Mouse (Mus musculus) adrenal gland, postnatal 25 days (tissue): ENCODE results near the gene Slc4a10. TPM values are rescaled to one million over a fixed set of nuclear protein-coding genes. Genes with fewer than 3 reads are reported as not detected.

Source experiments
- DNase-seq: peaks from one replicate; pipeline ENCODE4 v3.0.0; 2021; ENCODE audit warnings: mixed read lengths
- total RNA-seq: library from RNA; stranded (reverse); gene quantifications from 2 replicates; pipeline ENCODE4 v1.2.3, GENCODE M21; 2021

Slc4a10 gene
- total RNA-seq, 1 experiment from 2014 or later: 3.9 TPM

DNA sequence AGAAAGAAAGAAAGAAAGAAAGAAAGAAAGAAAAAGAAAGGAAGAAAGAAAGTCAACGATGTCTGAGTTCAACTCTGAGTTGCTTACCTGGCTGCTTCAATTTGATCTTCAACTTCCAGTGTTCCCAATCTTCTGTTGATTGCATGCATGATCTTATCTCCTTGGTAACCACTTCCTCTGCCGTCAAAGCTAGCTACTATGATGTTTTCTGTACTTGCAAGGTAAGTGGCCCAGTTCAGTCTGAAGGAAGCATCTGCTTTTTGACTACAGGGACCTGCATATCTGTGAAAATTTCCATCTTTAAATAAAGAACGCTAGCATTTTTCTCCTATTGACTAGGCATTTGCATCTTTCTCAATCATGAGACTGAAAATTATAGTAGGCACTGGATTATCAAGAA is 305.8 kb downstream of the Slc4a10 start:
- no peak for DNase-seq

DNA sequence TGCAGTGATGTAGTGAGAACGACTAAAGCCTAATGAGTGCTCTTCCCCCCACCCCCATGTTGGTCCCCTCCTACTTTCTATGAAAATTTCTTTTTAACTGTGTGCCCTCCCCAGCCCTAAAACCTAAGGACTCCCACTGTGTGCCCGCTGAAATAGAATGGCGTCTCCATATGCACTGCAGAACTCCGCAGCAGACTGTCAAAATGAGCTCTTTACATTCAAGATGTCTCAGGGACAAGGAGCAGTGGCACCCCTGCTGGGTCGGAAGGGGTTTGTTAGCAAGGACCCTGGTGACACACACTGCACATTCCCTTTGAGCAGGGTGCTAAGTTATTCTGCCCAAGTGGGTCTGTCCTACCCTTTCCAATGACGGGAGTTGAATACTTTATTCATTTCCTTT is 309.5 kb downstream of the Slc4a10 start:
- no peak for DNase-seq

DNA sequence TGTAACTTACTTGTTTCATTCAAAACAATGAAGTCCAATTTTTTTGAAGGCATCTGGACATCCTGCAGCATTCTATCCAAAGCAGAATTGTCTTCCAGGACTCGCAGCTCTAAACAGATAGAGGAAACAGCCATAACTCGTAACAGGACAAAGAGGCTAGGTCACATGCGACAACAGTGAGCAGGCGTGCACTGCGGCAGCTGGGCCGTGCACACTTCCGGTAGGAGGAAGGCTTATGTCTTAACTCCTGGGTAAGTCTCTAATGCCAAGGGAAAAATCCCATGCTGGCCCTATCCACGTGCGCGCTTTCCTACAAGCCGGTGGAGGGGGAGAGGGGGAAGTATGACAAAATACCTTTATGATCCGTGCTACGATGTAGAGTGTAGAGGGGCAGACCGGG is 310.3 kb downstream of the Slc4a10 start:
- no peak for DNase-seq

DNA sequence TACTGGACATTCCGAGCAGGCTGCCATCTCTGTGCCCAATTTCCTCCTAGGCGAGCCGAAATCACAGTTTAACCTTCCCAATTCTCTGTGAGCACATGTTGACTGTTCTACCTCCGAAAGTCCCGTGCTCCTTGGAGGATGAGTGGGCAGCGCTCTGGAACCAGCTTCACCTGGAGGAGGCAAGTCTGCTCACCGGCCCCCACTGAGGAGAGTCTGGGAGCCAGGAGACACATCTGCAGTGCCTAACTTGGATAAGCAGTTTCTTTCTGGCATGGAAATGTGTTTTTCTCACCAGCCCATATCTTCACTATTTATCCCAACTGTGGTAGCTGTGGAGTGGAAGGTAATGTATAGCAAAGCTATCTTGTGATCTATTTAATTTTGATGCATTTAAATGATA is 311.0 kb downstream of the Slc4a10 start:
- no peak for DNase-seq

DNA sequence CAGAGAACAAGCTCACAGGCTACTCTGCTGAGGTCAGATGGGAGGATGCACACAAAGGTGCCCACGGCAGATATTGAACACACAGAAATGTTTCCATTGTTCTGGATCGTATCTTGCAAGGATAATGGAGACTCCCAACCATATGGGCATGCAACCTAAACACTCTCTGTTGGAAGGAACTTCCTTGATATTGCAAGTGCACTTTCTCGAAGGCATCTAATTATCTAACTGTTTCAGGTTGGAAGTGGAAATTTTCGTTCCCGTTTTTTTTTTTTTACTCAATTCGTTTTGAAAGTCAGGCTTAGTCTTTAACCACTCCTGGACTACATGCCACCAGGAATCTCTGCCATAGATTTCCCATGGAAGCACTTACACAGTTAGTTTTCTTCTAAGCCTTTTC is 314.6 kb downstream of the Slc4a10 start:
- no peak for DNase-seq

DNA sequence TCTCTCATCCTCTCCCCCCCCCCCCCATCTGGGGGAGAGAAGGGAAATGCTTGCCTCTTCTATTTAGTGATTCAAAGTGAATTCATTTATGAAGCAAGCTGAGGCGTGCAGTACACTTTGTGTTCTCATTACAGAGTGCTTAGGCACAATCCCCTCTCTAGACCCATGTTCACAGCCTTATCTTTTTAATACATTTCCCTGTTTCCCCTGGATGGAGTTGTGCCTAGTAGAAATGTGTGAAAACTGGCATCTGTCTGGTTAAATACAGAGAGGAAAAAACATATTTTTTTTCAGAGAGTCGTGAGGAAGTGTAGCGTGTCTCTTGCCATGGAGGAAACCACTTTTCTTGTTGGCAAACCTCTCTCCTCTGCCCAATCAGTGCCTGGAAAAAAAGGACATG is 315.3 kb downstream of the Slc4a10 start:
- DNase-seq: no peak

DNA sequence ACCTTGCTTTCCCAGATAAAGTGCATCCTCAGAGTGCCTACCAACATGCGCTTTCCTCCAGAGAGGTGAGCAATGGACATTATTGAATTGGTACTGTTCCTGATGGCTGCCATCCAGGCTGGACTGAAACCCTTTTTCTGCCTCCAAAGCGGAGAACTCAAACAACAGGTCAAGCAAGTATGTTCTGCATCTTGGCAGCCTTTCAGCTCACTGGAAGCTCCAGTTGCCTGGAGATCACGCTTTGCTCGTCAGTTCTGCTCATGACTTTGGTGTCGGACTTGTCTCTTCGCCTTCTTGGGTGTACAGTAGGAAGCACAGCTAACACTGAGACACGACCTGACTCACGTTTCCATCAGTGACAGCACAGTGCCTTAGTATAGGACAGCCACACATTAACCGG is 315.9 kb downstream of the Slc4a10 start:
- DNase-seq: no peak

DNA sequence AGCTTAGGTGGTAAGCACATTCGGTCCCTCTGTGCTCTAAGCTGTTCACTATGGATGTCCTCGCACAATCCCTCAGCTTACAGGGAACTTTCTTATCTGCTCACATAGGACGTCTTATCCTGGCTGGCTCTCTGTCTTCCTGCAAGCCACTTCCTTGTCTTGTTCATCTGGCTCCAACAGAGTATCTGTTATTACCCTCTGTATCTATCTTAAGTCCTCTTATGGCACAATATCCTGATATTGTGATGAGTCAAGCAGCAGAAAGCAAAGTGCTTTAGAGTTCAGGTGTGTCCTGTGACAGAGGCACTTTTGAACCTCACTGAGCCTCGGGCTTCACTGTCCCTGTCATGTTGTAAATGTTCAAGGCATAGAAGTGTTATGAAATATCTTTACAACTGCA is 317.3 kb downstream of the Slc4a10 start:
- no peak for DNase-seq

DNA sequence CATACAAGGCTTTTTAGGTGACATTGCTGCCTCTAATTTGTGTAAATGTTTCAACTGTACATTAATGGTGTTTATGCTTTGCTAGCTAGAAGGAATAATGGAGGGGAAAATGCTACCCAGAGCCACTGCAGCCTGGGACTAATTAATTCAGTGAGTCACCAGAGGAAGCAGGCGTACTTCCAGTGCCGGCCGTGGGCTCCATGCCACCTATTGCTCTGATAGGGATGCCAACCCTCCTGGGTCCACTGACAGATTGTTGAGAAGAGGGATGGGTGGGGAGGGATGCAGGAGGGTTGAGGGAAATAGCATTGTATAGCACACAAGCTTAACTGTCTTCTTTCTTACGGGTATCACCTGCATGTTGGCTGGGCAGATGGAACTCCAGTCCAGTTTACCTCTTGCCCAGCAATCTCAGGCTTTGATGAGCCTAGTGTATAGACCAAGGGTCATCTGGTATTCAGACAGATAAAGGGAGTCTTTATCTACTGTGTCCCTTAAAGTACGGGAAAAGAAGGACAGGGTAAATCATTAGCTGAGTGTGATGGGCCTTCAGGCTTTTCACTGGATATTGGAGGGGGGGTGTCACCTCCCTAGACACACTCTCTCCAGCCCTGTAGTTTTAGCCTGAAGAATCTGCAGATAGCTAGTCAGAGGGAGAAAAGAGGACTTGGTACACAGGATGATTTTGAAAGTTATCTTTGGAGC is 322.2 kb downstream of the Slc4a10 start:
- no peak for DNase-seq

DNA sequence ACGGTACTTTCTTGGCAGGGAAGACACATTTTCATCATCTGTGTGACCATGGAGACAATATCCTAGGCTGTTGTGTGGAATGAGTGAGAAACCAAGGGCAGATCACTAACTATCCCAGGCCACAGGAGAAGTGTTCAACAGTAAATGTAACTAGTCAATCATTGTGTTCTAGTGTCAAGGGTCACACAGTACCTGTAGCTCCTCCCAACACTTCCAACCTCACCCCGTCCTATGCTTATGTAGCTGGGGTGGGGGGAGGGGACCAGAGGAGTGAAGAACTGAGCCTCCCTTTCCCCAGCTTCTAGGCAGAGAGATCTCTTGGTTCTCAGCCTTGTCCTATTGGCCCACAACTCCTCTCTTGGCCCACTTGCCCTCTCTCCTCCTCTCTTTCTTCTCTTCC is 323.8 kb downstream of the Slc4a10 start:
- no peak for DNase-seq

DNA sequence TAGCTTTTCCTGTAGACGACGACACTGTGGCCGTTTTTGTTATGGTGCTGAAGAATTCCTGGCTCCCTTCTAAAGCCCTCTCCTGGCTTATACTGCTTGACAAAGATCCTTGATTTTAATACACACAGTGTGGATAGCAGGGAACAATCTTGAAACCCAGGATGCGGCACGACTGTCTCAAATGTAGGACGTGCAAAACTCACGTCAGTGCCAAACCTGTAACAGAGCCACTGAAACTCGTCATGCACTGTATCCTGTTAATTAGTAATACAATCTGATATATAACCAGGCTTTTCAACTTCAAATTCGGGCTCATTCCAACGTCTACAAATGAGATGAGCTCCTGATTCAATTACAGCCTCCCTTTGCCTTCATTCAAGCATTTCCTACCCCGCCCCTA is 327.4 kb downstream of the Slc4a10 start:
- no peak for DNase-seq

Other genes with a start within 250 kb of the Slc4a10 start
- not detected in 2 replicates for gene Tbr1, start 243.5 kb upstream of the Slc4a10 start, total RNA-seq